Comparison of ENCODE assay signal across 8 mouse cellular contexts in the genomic region with DNA sequence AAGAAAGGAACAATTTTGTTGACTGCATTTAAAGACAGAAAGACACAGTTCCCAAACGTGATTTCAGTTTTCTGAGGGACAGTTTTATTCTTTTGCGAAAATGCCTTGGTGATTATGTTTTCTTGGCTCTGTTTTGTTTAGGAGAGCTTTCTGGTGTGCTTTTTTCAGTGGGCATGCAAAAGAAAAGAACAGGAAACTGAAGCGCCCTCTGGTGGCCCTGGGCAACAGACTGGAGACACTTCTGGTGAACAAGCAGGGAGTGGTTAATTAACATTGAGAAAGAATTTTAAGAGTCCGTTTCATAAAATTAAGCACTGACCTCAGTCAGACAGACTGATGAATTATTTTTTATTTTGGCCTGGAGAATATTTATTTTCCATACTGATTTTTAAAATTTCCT. TPM values are rescaled to one million over a fixed set of nuclear protein-coding genes. Genes with fewer than 3 reads are reported as not detected.
DNase-seq lines count a peak whose midpoint lies in the region; ATAC-seq and TF ChIP-seq lines count a peak whose summit lies in the region.

No protein-coding gene starts in this region.

- WGBS in forebrain, embryonic 11.5 days, result 45% methylated on average over 4 of the region's 4 CpGs
- 34% methylated on average over 4 of the region's 4 CpGs for WGBS in forebrain, embryonic 12.5 days

- H3K9me3 ChIP-seq in forebrain, embryonic 11.5 days (ENCODE audit: control insufficient read depth, low read length), result no peaks in the 10 kb centered on the region
- no peaks in the 10 kb centered on the region for H3K9me3 ChIP-seq in forebrain, embryonic 12.5 days

- no peak overlapping the region for H3K9ac ChIP-seq in forebrain, embryonic 11.5 days (ENCODE audit: low read length)
- no peak overlapping the region for H3K9ac ChIP-seq in forebrain, embryonic 12.5 days

- peak; percentile 70 for DNase-seq in forebrain, embryonic 11.5 days (ENCODE audit: low spot score)
- DNase-seq in A20 (ENCODE audit: low read depth, low spot score), result peak; percentile 67
- peak; percentile 69 to 76 for DNase-seq in adrenal gland, postnatal 36 days
- peak; percentile 13 for DNase-seq in fibroblast of lung, adult 2 months (ENCODE audit: low read depth)
- DNase-seq in layer of hippocampus, adult 2 months (ENCODE audit: low spot score in 2 of 2), result peak; percentile 41 to 77
- DNase-seq in lung, postnatal 4 days, result peak; percentile 58 to 70
- peak; percentile 50 to 81 for DNase-seq in spleen, postnatal 4 days (ENCODE audit: low spot score in 2 of 2)

- H3K4me1 ChIP-seq in forebrain, embryonic 11.5 days (replicated peaks; ENCODE audit: control insufficient read depth, insufficient read depth, low read length), result no peaks in the 10 kb centered on the region
- peaks cover 5% of the 10 kb centered on the region; the same call in 1 of the 2 replicates for H3K4me1 ChIP-seq in forebrain, embryonic 12.5 days

- no peaks in the 10 kb centered on the region for H3K27me3 ChIP-seq in forebrain, embryonic 11.5 days (ENCODE audit: control insufficient read depth, insufficient read depth, low read length)
- H3K27me3 ChIP-seq in forebrain, embryonic 12.5 days, result no peaks in the 10 kb centered on the region

- no peaks in the 10 kb centered on the region for H3K36me3 ChIP-seq in forebrain, embryonic 11.5 days (ENCODE audit: control insufficient read depth, insufficient read depth, low read length)
- no peaks in the 10 kb centered on the region for H3K36me3 ChIP-seq in forebrain, embryonic 12.5 days (replicated peaks)

- TF ChIP-seq CTCF in layer of hippocampus, adult 2 months (conservative IDR thresholded peaks at IDR 0.05), result peak; percentile 89

- no peak overlapping the region for H3K4me2 ChIP-seq in forebrain, embryonic 11.5 days (ENCODE audit: low read depth, low read length, severe bottlenecking)
- H3K4me2 ChIP-seq in forebrain, embryonic 12.5 days, result no peak overlapping the region

- H3K27ac ChIP-seq in forebrain, embryonic 11.5 days (ENCODE audit: low read depth, low read length), result no peak overlapping the region
- H3K27ac ChIP-seq in forebrain, embryonic 12.5 days, result no peak overlapping the region
- no peak overlapping the region for H3K27ac ChIP-seq in layer of hippocampus, adult 2 months

- H3K4me3 ChIP-seq in forebrain, embryonic 11.5 days (ENCODE audit: low read depth, low read length), result no peak overlapping the region
- H3K4me3 ChIP-seq in forebrain, embryonic 12.5 days (replicated peaks), result no peak overlapping the region
- H3K4me3 ChIP-seq in layer of hippocampus, adult 2 months, result no peak overlapping the region

- ATAC-seq in forebrain, embryonic 11.5 days (replicated peaks; ENCODE audit: low FRiP score), result no peak
- no peak for ATAC-seq in forebrain, embryonic 12.5 days (ENCODE audit: low FRiP score)

RNA-seq across cellular contexts. Expression of a gene that starts 25.1 kb away (rescaled TPM):
- polyA plus RNA-seq in forebrain, embryonic 11.5 days (2014; fragmentation: Nextera tagmentation; extraction: Ambion mirVana), result 27.2 and 29.0 TPM in 2 replicates
- 29.7 and 32.8 TPM in 2 replicates for polyA plus RNA-seq in forebrain, embryonic 12.5 days (2016; fragmentation: Nextera tagmentation; extraction: Ambion mirVana)
- 1 to 10 TPM; 1.8 to 1.9 TPM for total RNA-seq in adrenal gland, postnatal 36 days (2021)
- under 1 TPM; 0.15 to 0.20 TPM for total RNA-seq in layer of hippocampus, adult 2 months (2021)

Comparison
In these comparisons a context has a peak if more than half of its experiments do, and no peak if none do; other contexts are left out.
1. DNase-seq: peak in every context shown above with its lines; median percentile 72 in adrenal gland, postnatal 36 days; 70 in forebrain, embryonic 11.5 days; 67 in A20; 66 in spleen, postnatal 4 days; 64 in lung, postnatal 4 days; 59 in layer of hippocampus, adult 2 months; 13 in fibroblast of lung, adult 2 months.